Mouse (Mus musculus) embryonic facial prominence, embryonic 15.5 days (tissue): ENCODE data around the gene Llgl1. TPM values are rescaled to one million over a fixed set of nuclear protein-coding genes. Genes with fewer than 3 reads are reported as not detected.

ENCODE experiments used
- ATAC-seq: fragments of 200-750 bp; cut with Nextera tagmentation; 2 replicates; pipeline ENCODE4 v1.8.0; 2017; ENCODE audit warnings: low read depth, moderate TSS enrichment; ENCODE audit not compliant: insufficient number of reproducible peaks, low FRiP score, low TSS enrichment
- H3K27ac ChIP-seq: fragments of 300-500 bp; sonication (generic); replicated peaks from 2 replicates; pipeline ENCODE4 v1.5.1; 2015; ENCODE audit warnings: mild to moderate bottlenecking, inconsistent platforms
- H3K27me3 ChIP-seq: fragments of 300-500 bp; sonication (generic); 2 replicates; pipeline ENCODE4 v1.6.1; 2015; ENCODE audit warnings: inconsistent platforms
- H3K36me3 ChIP-seq: fragments of 300-500 bp; sonication (generic); 2 replicates; pipeline ENCODE4 v1.6.1; 2015; ENCODE audit warnings: mild to moderate bottlenecking, inconsistent platforms
- H3K4me1 ChIP-seq: fragments of 300-500 bp; sonication (generic); 2 replicates; pipeline ENCODE4 v1.6.1; 2015; ENCODE audit warnings: inconsistent platforms
- H3K4me2 ChIP-seq: fragments of 300-500 bp; sonication (generic); replicated peaks from 2 replicates; pipeline ENCODE4 v1.6.1; 2015; ENCODE audit warnings: mild to moderate bottlenecking, inconsistent platforms
- H3K4me3 ChIP-seq: fragments of 300-500 bp; sonication (generic); replicated peaks from 2 replicates; pipeline ENCODE4 v1.5.1; 2015; ENCODE audit warnings: mild to moderate bottlenecking, inconsistent platforms
- H3K9ac ChIP-seq: fragments of 300-500 bp; sonication (generic); 2 replicates; pipeline ENCODE4 v1.6.1; 2015; ENCODE audit warnings: inconsistent platforms
- H3K9me3 ChIP-seq: fragments of 300-500 bp; sonication (generic); replicated peaks from 2 replicates; pipeline ENCODE4 v1.6.1; 2016; ENCODE audit warnings: inconsistent platforms
- WGBS: fragments of 180-500 bp; shearing (Covaris S2); methylation state at CpG from one replicate; pipeline ENCODE4 v1.1.7; 2015; 5-methylcytosine and 5-hydroxymethylcytosine counted together
- polyA plus RNA-seq: library from polyadenylated mRNA; unstranded; fragments of >200 nt; fragmentation: Nextera tagmentation; extraction: Ambion mirVana; gene quantifications from 2 replicates; pipeline ENCODE4 v1.2.1, GENCODE M21; 2015

Llgl1 gene
- polyA plus RNA-seq = 56.8 and 57.1 TPM in 2 replicates

GRCm38 (mm10) chr11:60699524-60700075 is at the start of gene Llgl1:
TSS of gene Llgl1 (plus strand) at chr11:60699723.
- peak; percentile 92 for ATAC-seq
- under 1% methylated on average over 57 of the region's 73 CpGs for whole genome bisulfite sequencing
- peaks cover 37% of the 10 kb centered on the region for H3K4me1 ChIP-seq
- peak within 1 kb of the TSS; percentile 87 for H3K27ac ChIP-seq
- H3K9ac ChIP-seq = peak within 1 kb of the TSS; percentile 93
- peak within 1 kb of the TSS; percentile 84 for H3K4me3 ChIP-seq
- H3K27me3 ChIP-seq = no peaks in the 10 kb centered on the region
- H3K36me3 ChIP-seq = 0 out of 2 replicates have a peak, but pooled peaks cover under 1% of the 10 kb centered on the region
- no peaks in the 10 kb centered on the region for H3K9me3 ChIP-seq
- peak within 1 kb of the TSS; percentile 74 for H3K4me2 ChIP-seq

GRCm38 (mm10) chr11:60696165-60696564 is 3.4 kb upstream of the Llgl1 start:
- Histone ChIP-seq H3K4me1 (peaks cover 20% of the 10 kb centered on the region), H3K27me3 (no peaks in the 10 kb centered on the region), H3K4me3 (no peak overlapping the region), H3K36me3 (no peaks in the 10 kb centered on the region), H3K27ac (no peak overlapping the region), H3K9ac (no peak overlapping the region), H3K9me3 (no peaks in the 10 kb centered on the region), H3K4me2 (no peak overlapping the region)
- no peak for ATAC-seq
- 82% methylated on average over 1 of the region's 1 CpGs for WGBS

GRCm38 (mm10) chr11:60697561-60697960 is 2.0 kb upstream of the Llgl1 start:
- Histone ChIP-seq H3K9me3 (no peaks in the 10 kb centered on the region), H3K27me3 (no peaks in the 10 kb centered on the region), H3K4me2 (no peak overlapping the region), H3K9ac (no peak overlapping the region), H3K4me3 (no peak overlapping the region), H3K4me1 (peaks cover 29% of the 10 kb centered on the region), H3K27ac (no peak overlapping the region), H3K36me3 (no peaks in the 10 kb centered on the region)
- 62% methylated on average over 2 of the region's 2 CpGs for WGBS
- ATAC-seq = no peak

- peak overlapping the region; percentile 87 for H3K27ac ChIP-seq
- ATAC-seq = peak; percentile 39; the same call in 1 of the 2 replicates
- WGBS = 2% methylated on average over 22 of the region's 22 CpGs
- peak overlapping the region; percentile 84 for H3K4me3 ChIP-seq
- H3K36me3 ChIP-seq = no peaks in the 10 kb centered on the region
- H3K4me1 ChIP-seq = peaks cover 37% of the 10 kb centered on the region
- H3K27me3 ChIP-seq = no peaks in the 10 kb centered on the region
- H3K9me3 ChIP-seq = no peaks in the 10 kb centered on the region
- H3K9ac ChIP-seq = 0 out of 2 replicates have a peak overlapping the region, but pooled peaks have one; percentile 26
- H3K4me2 ChIP-seq = peak overlapping the region; percentile 74
These were observed 558 bp upstream of the Llgl1 start for GRCm38 (mm10) chr11:60698806-60699523.

- peak overlapping the region; percentile 84 for H3K4me3 ChIP-seq
These were observed 1.0 kb downstream of the Llgl1 start for GRCm38 (mm10) chr11:60700320-60701185.

GRCm38 (mm10) chr11:60701611-60702010 is 2.1 kb downstream of the Llgl1 start:
- H3K4me1 ChIP-seq = peaks cover 37% of the 10 kb centered on the region
- no peaks in the 10 kb centered on the region for H3K9me3 ChIP-seq
- no peak overlapping the region for H3K4me3 ChIP-seq
- no peak overlapping the region for H3K27ac ChIP-seq
- H3K9ac ChIP-seq = no peak overlapping the region
- no peak for ATAC-seq
- no peaks in the 10 kb centered on the region for H3K27me3 ChIP-seq
- 71% methylated on average over 3 of the region's 4 CpGs for WGBS
- no peak overlapping the region for H3K4me2 ChIP-seq
- H3K36me3 ChIP-seq = peaks cover 20% of the 10 kb centered on the region

More at GRCm38 (mm10) chr11:60700320-60701185, 1.0 kb downstream of the Llgl1 start:
- no peaks in the 10 kb centered on the region for H3K27me3 ChIP-seq
- 22% methylated on average over 12 of the region's 12 CpGs for WGBS
- peaks cover 37% of the 10 kb centered on the region for H3K4me1 ChIP-seq
- H3K27ac ChIP-seq = peak overlapping the region; percentile 87; the same call in 1 of the 2 replicates
- peak overlapping the region; percentile 93 for H3K9ac ChIP-seq
- H3K9me3 ChIP-seq = no peaks in the 10 kb centered on the region
- peaks cover 10% of the 10 kb centered on the region for H3K36me3 ChIP-seq
- ATAC-seq = no peak
- H3K4me2 ChIP-seq = peak overlapping the region; percentile 74

- H3K36me3 ChIP-seq = peaks cover 36% of the 10 kb centered on the region
These were observed 3.6 kb downstream of the Llgl1 start for GRCm38 (mm10) chr11:60703131-60703530.

GRCm38 (mm10) chr11:60704023-60704880 is 4.7 kb downstream of the Llgl1 start:
- no peaks in the 10 kb centered on the region for H3K27me3 ChIP-seq
- H3K27ac ChIP-seq = no peak overlapping the region
- H3K4me3 ChIP-seq = no peak overlapping the region
- no peak for ATAC-seq
- peaks cover 47% of the 10 kb centered on the region for H3K36me3 ChIP-seq
- H3K9ac ChIP-seq = no peak overlapping the region
- no peaks in the 10 kb centered on the region for H3K9me3 ChIP-seq
- H3K4me2 ChIP-seq = no peak overlapping the region
- peaks cover 32% of the 10 kb centered on the region for H3K4me1 ChIP-seq
- WGBS = 93% methylated on average over 19 of the region's 19 CpGs

More at GRCm38 (mm10) chr11:60703131-60703530, 3.6 kb downstream of the Llgl1 start:
- no peak overlapping the region for H3K4me2 ChIP-seq
- 31% methylated on average over 4 of the region's 4 CpGs for WGBS
- peaks cover 41% of the 10 kb centered on the region for H3K4me1 ChIP-seq
- no peak overlapping the region for H3K9ac ChIP-seq
- ATAC-seq = no peak
- H3K4me3 ChIP-seq = no peak overlapping the region
- H3K27me3 ChIP-seq = no peaks in the 10 kb centered on the region
- H3K27ac ChIP-seq = no peak overlapping the region
- H3K9me3 ChIP-seq = no peaks in the 10 kb centered on the region

GRCm38 (mm10) chr11:60705255-60705654 is 5.7 kb downstream of the Llgl1 start:
- WGBS = 90% methylated on average over 3 of the region's 3 CpGs
- Histone ChIP-seq H3K4me1 (peaks cover 31% of the 10 kb centered on the region), H3K36me3 (peaks cover 57% of the 10 kb centered on the region), H3K27ac (no peak overlapping the region), H3K4me3 (no peak overlapping the region), H3K4me2 (no peak overlapping the region), H3K9ac (no peak overlapping the region), H3K9me3 (no peaks in the 10 kb centered on the region), H3K27me3 (no peaks in the 10 kb centered on the region)
- no peak for ATAC-seq

GRCm38 (mm10) chr11:60706076-60706475 is 6.6 kb downstream of the Llgl1 start:
- Histone ChIP-seq H3K27me3 (no peaks in the 10 kb centered on the region), H3K36me3 (peaks cover 65% of the 10 kb centered on the region), H3K27ac (no peak overlapping the region), H3K9me3 (no peaks in the 10 kb centered on the region), H3K9ac (no peak overlapping the region), H3K4me1 (peaks cover 22% of the 10 kb centered on the region), H3K4me3 (no peak overlapping the region), H3K4me2 (no peak overlapping the region)
- ATAC-seq = no peak
- WGBS = 91% methylated on average over 7 of the region's 7 CpGs
